Mouse (Mus musculus): Measurements from ENCODE around the gene Srp68. TPM values are rescaled to one million over a fixed set of nuclear protein-coding genes. Genes with fewer than 3 reads are reported as not detected.

The Srp68 gene
- polyA plus RNA-seq, 1 experiment from 2014 or later: 80.5 TPM

GRCm38 (mm10) chr11:116195252-116195651, 78.8 kb downstream of the Srp68 start:
- Histone ChIP-seq H3K27ac (replicated peaks; ENCODE audit: low read depth, low read length) (no peak overlapping the region), H3K36me3 (replicated peaks; ENCODE audit: control insufficient read depth, insufficient read depth, low read depth, low read length) (no peaks in the 10 kb centered on the region), H3K27me3 (ENCODE audit: control insufficient read depth, insufficient read depth, low read length) (no peaks in the 10 kb centered on the region), H3K4me2 (ENCODE audit: low read depth, low read length) (no peak overlapping the region), H3K4me1 (ENCODE audit: control insufficient read depth, insufficient read depth, low read length) (no peaks in the 10 kb centered on the region), H3K9ac (replicated peaks; ENCODE audit: low read length) (no peak overlapping the region), H3K4me3 (ENCODE audit: low read depth, low read length) (no peak overlapping the region), H3K9me3 (replicated peaks; ENCODE audit: control insufficient read depth, low read length) (no peaks in the 10 kb centered on the region)
- no peak for DNase-seq (ENCODE audit: low spot score)
- ATAC-seq (replicated peaks; ENCODE audit: insufficient number of reproducible peaks, low FRiP score, low TSS enrichment, low read depth): no peak
- 75% methylated on average over 5 of the region's 5 CpGs for WGBS

Other genes starting within 250 kb of the Srp68 start
- gene H3f3b, start 246.3 kb downstream of the Srp68 start, polyA plus RNA-seq (2014; fragmentation: Nextera tagmentation; extraction: Ambion mirVana): 2,457 and 2,634 TPM in 2 replicates
- gene Unk, start 243.9 kb downstream of the Srp68 start, polyA plus RNA-seq (2014; fragmentation: Nextera tagmentation; extraction: Ambion mirVana): 21.2 and 21.7 TPM in 2 replicates
- gene Unc13d, start 196.3 kb downstream of the Srp68 start, polyA plus RNA-seq (2014; fragmentation: Nextera tagmentation; extraction: Ambion mirVana): 0.71 and 1.2 TPM in 2 replicates
- gene Wbp2, start 187.2 kb downstream of the Srp68 start, polyA plus RNA-seq (2014; fragmentation: Nextera tagmentation; extraction: Ambion mirVana): 47.0 and 49.6 TPM in 2 replicates
- gene Trim47, start 147.0 kb downstream of the Srp68 start, polyA plus RNA-seq (2014; fragmentation: Nextera tagmentation; extraction: Ambion mirVana): 3.4 and 4.5 TPM in 2 replicates
- gene Trim65, start 143.1 kb downstream of the Srp68 start, polyA plus RNA-seq (2014; fragmentation: Nextera tagmentation; extraction: Ambion mirVana): 1.2 and 1.8 TPM in 2 replicates
- 101 and 102 TPM in 2 replicates for gene Mrpl38, start 135.3 kb downstream of the Srp68 start, polyA plus RNA-seq (2014; fragmentation: Nextera tagmentation; extraction: Ambion mirVana)
- 20.3 and 25.9 TPM in 2 replicates for gene Fbf1, start 106.1 kb downstream of the Srp68 start, polyA plus RNA-seq (2014; fragmentation: Nextera tagmentation; extraction: Ambion mirVana)
- gene Ten1, start 75.4 kb downstream of the Srp68 start, polyA plus RNA-seq (2014; fragmentation: Nextera tagmentation; extraction: Ambion mirVana): 54.7 and 59.2 TPM in 2 replicates
- gene Acox1, start 75.2 kb downstream of the Srp68 start, polyA plus RNA-seq (2014; fragmentation: Nextera tagmentation; extraction: Ambion mirVana): 22.1 and 22.4 TPM in 2 replicates
- gene Evpl, start 36.1 kb downstream of the Srp68 start, polyA plus RNA-seq (2014; fragmentation: Nextera tagmentation; extraction: Ambion mirVana): 0.73 and 0.88 TPM in 2 replicates
- 0.11 and 0.52 TPM in 2 replicates for gene Galr2, start 6.7 kb upstream of the Srp68 start, polyA plus RNA-seq (2014; fragmentation: Nextera tagmentation; extraction: Ambion mirVana)
- 64.1 and 64.2 TPM in 2 replicates for gene Exoc7, start 33.0 kb upstream of the Srp68 start, polyA plus RNA-seq (2014; fragmentation: Nextera tagmentation; extraction: Ambion mirVana)
- 0.43 and 0.79 TPM in 2 replicates for gene Foxj1, start 61.2 kb upstream of the Srp68 start, polyA plus RNA-seq (2014; fragmentation: Nextera tagmentation; extraction: Ambion mirVana)
- gene Rnf157, start 138.8 kb upstream of the Srp68 start, polyA plus RNA-seq (2014; fragmentation: Nextera tagmentation; extraction: Ambion mirVana): 15.8 and 15.9 TPM in 2 replicates
- gene Ubald2, start 159.9 kb upstream of the Srp68 start, polyA plus RNA-seq (2014; fragmentation: Nextera tagmentation; extraction: Ambion mirVana): 63.6 and 68.4 TPM in 2 replicates
- 0.31 TPM in 1 of 2 replicates, not detected in the other for gene Qrich2, start 192.0 kb upstream of the Srp68 start, polyA plus RNA-seq (2014; fragmentation: Nextera tagmentation; extraction: Ambion mirVana)
- 171 and 182 TPM in 2 replicates for gene Prpsap1, start 220.0 kb upstream of the Srp68 start, polyA plus RNA-seq (2014; fragmentation: Nextera tagmentation; extraction: Ambion mirVana)